Mouse (Mus musculus): Measurements from ENCODE around the gene Gpr15.

The Gpr15 gene

DNA sequence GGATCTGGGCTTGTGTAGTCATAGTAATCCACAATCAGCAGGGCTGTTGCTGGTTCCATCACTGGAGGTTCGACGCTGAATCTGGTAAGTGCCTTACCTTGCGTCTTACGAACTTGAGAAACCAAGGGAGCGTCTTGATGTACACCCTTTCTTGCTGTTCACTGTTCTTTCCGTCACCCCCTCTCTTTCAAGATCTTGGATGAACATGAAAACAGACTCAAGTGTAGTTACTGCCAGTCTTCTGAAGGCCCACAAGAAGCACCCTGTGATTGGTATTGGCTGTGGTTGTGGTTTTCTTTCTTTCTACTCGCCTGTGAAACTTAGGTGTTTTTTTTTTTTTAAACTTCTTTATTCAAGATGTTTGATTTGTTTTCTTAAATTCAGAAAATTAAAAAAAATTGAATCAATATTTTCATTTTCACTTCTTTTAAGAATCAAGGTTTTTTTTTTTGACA is at the start of gene Gpr15:
TSS of gene Gpr15 (minus strand) at position 405 of the 455 bp plus-strand sequence.
- no peak for DNase-seq

DNA sequence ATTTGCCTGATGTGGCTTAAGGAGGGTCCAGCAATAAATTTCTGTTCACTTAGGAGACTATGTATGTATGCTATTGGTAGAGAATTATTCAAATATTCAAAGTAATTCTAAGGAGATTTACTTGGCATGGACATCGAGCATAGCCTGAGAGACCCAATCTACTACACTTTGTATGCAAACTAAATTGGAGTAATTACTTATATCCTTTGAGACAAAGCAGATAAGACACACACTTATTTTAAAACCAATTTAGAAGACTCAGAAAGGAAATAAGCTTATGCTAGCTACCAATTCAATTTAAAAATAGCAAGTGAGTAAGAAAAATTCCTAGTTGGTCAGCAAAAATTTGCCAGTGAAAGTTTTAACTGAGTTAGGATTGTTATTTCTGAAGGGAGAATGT is 44.2 kb upstream of the Gpr15 start, which contains the start of gene Olfr172:
TSS of gene Olfr172 (minus strand) at position 101 of the 400 bp plus-strand sequence.
- DNase-seq: no peak

GRCm38 (mm10) chr16:58756191-58756590 is 37.3 kb upstream of the Gpr15 start:
- no peak for DNase-seq

GRCm38 (mm10) chr16:58751314-58751713 is 32.4 kb upstream of the Gpr15 start:
- DNase-seq: no peak

GRCm38 (mm10) chr16:58746715-58747114 is 27.8 kb upstream of the Gpr15 start:
- DNase-seq: no peak

DNA sequence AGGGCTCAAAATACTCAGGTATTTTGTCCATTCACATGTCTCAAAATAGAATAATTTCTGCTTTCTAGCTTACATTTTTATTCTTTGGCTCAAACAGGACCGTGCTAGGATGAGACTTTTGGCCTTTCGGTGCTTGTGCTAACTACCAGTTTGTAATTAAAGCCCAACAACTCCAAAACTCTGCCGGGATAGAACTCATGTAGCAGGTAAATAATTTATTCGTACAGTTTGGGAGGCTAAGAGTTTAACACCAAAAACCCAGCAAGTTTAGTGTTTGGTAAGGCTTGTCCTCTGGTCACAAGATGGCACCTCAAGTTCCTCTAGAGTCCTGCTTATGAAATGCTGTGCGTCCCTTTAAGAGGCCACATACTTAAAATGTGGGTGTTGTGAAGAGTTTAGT is 21.9 kb upstream of the Gpr15 start:
- DNase-seq: peak; percentile 58

GRCm38 (mm10) chr16:58738800-58739199 is 19.9 kb upstream of the Gpr15 start:
- no peak for DNase-seq

DNA sequence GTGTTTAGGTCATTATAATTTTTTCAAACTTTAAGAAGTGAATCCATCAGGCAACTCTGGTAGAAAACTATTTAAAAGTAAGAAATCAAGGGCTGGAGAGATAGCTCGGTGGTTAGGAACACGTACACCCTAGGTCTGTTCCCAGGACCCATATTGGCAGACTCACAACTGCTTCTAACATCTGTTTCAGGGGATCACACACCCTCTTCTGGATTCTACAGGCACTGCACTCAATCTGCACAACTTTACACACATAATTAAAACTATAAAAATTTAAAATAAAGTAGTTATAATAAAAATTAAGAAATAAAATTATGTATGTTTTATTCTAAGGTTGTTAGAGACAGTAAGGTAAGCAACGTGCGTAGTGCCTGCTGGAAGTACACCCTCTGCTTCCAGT is 19.3 kb upstream of the Gpr15 start:
- DNase-seq: no peak

GRCm38 (mm10) chr16:58728176-58728671 is 9.4 kb upstream of the Gpr15 start:
- DNase-seq: no peak

DNA sequence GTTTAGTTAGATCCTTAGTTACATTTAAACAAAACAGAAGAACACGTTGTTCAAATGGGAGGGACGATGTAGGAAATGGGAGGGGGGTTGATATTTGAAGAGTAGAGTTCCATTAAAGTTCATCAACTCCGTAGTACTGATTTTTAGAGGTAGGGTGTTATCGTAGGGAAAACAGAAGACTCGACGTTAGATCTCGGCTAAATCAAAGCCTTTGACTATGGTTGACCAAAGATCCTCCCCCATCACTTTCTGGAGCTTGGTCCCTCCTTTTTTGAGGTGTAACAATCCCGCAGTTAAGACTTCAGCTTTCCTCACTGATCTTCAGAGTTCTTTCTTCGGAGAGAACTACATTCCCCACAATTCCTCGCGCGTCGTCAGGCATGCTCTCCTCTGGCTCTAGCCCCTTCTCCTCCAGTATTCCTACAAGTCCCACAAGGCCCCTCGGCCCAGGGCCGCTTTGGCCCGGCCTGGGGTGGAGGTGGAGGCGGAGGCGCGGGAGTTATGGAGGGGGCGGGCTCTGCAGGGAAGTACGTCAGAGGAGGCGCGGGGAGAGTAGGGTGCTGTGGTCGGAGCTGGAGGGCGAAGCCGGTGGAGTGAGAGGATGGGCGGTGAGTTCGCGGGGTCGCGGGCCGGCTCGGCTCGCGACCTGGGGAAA is 8.7 kb upstream of the Gpr15 start, which contains the start of gene Cldnd1:
TSS of gene Cldnd1 (plus strand) at position 434 of the 655 bp plus-strand sequence.
- peak; percentile 97 for DNase-seq

DNA sequence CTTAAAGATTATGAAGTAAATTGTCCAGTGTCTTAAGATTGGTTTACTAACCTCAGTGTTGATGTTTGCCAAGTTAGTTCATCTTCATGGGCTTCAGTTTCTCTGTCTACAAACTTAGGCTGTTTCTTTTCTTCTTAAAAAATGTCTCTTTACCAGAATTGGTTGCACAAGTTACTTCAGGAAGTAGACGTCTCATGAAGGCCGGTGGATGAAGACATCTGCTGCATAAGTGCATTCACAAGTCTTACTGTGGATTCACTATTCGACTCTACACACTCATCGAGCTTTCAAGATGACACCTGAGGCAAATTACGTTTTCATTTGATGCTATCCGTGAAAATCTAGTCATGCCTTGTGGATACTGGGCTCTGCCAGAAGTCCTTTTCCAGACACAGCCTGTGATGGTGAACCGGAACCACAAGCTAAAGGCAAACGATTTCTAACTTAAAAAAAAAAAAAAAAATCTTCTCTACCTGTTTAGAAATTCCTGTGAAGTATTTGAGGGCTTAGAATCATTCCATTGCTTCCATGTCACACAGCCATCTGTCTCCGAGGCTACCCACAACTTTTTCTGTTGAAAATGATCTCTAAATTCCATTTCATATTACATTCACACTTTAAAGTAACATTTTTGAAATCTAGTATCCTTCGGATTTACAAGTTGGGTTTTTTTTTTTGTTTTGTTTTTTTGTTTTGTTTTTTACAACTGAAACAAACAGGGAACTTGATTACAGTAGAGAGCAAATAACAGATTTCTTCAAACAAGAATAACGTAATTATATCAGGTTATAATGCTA is 8.0 kb upstream of the Gpr15 start:
- no peak for DNase-seq

DNA sequence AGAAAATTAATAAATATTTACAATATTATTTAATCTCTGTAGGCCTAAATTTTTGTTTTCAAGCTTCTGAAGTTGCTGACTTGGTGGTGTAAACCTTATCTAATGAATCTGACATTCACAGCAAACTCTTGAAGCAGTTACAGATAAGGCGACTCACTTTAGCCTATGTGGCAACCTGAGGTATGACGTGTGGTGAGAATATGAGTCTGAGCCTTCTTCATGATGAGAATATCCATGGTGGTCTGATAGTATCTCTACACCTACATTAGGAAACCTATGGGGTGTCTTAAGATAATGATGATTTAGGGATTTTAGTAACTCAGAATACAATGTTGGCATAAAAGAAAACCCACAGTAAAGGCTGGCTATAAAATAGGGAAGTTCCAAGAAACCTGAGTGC is 3.4 kb upstream of the Gpr15 start:
- DNase-seq: no peak

- no peak for DNase-seq
These were observed 3.9 kb downstream of the Gpr15 start for GRCm38 (mm10) chr16:58715018-58715417.

DNA sequence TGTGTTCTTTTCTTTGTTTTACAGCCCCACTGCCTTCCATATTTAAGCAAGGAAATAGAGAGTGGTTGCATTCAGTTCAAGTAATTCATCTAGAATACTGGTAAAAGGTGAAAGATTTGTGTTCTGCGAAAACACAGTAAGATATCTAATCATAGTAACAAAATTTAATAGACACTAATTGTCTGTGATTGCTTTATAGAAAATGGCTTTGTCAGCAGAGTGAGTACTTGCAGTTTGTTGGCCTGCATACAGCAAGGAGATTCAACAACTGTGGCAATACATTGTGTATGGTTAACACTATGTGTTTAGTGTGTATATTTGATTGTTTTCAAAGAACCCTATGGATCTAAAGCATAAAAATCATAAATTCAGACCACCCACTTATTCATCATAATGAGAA is 5.7 kb downstream of the Gpr15 start:
- DNase-seq: no peak

DNA sequence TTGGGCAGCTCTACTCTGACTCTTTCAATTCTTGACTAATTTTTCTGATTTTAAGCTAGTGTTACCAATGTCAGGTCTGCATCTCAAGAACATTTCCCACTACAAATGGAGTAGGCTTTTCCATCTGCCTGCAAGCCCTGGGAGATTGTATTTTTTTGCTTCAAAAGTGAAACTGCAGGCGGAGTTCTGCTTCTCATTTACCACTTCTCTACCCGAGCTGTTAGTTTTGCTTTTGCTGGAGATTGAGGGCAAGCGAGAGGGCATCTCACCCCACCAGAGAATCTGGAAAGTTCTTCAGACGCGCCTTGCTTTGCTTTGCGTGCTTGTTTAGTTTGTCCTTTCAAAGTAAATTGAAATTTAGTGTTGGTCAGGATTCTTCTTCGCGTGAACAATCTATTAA is 6.6 kb downstream of the Gpr15 start:
- no peak for DNase-seq

DNA sequence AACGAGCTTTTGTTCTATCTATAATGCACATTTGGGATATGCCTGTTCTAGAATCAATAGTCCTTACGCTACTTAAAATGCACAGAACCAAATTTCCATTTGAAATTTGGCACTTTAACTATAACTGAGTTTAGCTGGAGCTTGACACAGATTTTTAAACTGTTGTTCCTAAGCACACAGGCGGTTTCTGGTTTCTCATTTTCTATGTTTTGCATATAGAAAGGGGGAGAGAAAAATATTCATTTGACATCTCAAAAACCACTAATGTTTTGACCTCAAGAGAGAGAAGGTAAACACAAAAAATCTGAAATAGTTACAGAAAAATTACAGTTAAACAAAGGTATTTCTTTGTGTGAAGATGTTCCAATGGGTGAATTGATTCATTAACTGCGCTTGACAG is 9.3 kb downstream of the Gpr15 start:
- no peak for DNase-seq

DNA sequence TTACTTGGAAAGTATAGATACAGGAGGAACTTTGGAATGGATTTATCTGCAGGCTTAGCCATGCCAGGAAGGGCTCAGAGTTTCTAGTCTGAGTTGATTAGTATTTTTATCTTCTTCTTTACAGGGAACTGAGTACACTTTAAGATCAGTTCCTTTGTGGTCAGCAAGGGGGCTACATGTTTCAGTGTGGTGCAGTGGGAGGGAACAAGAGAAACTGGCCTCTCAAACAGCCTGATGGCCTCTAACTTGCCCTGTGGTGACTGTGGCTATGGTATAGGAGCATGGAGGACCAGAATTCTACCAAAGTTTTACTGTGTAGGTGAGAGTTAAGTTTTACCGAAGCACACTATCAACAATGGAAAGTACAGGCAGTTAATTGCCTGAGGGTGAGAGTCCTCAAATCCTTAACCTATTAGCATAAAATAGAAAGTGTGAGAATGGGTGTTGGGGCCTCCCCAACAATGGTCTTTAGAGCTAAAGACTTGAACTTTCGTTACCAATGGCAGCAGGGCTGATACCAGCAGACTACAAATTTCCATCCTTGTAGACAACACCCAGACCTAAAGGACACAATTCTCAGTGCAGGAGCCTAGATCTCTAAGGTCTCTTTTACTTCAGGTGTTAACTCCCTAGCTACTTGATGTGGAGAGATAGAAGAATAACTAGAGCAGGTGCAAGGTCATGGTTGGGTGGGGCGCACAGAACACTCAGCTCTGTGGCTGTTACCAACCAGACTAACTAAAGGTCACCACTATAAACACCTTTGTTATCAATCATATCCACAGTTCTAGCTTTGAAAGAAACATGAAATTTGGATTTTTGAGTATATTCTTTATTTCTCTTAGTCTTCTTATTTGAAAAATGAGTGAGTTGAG is 10.0 kb downstream of the Gpr15 start:
- no peak for DNase-seq

GRCm38 (mm10) chr16:58707276-58707905 is 11.5 kb downstream of the Gpr15 start:
- DNase-seq: no peak

DNA sequence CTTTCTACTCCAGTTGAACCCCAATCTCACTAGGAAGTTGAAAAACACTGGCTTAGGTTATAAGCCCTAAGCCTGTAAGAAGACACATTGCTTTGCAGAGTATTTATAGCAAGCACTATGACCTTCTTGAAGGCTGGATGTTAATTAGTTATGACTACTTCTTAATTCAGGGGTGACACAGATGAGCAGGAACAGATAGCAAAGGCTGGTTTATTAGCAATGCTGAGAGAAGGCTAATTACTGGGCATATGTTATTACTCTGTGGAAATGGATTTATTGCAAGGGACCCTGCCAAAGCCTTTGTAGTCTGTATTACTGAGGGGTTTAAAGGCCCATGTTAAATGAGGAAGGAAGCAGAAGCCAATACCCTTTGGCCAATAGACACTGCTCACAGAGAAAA is 13.9 kb downstream of the Gpr15 start:
- no peak for DNase-seq

DNA sequence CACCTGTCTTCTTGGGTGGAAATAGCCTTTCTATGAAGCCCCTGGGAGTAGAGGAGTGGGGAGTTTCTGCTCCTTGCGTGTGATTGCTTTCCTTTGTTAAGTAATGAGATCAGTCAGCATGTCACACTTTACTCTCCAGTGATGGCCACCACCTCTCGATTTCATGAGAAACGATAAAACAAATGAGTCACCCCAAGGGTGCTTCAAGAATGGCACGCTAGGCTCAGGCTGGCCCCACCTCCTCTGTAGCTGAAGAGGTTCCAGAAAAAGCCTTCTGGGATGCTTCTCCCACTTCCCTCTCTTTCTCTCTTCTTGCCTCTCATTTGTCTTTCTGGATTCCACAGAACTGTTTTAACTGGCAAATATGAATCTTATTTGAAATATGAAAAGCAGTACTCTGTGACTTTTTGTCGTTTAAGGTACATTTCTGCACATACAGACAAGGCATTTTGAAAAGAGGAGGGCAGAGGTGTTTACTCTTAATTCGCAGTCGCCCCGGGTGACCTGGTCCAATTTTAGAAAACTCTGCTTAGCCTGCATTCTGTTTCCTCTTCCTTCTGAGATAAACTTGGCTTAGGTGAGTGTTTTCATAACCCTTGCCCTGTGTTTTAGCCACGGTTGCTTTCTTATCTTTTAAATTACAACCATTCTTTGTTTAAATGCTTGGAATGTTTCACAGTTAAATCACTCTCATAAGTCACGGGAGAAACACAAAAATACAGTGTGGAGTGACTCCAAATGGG is 15.3 kb downstream of the Gpr15 start:
- DNase-seq: peak; percentile 56

- no peak for DNase-seq
These were observed 16.4 kb downstream of the Gpr15 start for GRCm38 (mm10) chr16:58702329-58702932.

Measured in kidney, adult 9 months (tissue).